Mouse (Mus musculus) layer of hippocampus, postnatal 10 days (tissue): ENCODE results near the gene Magi1. TPM values are rescaled to one million over a fixed set of nuclear protein-coding genes. Genes with fewer than 3 reads are reported as not detected.

Experiments
- DNase-seq, 2 experiments: peaks; one replicate each; pipeline ENCODE4 v3.0.0; 2021; ENCODE audit warnings: low spot score in 2 of 2
- total RNA-seq, 2 experiments: library from RNA; stranded (reverse); gene quantifications; 2 replicates each; pipeline ENCODE4 v1.2.3; 2021

Magi1 gene
- total RNA-seq, 2 experiments from 2014 or later = 51.2 to 65.8 TPM

- DNase-seq = no peak
These were observed 167.0 kb downstream of the Magi1 start for GRCm38 (mm10) chr6:94116434-94117432.

- DNase-seq = no peak
These were observed 171.9 kb downstream of the Magi1 start for GRCm38 (mm10) chr6:94111833-94112232.

GRCm38 (mm10) chr6:94107401-94108107 lies 176.2 kb downstream of the Magi1 start:
- DNase-seq = peak in 1 of 2 experiments; percentile 34

GRCm38 (mm10) chr6:94103581-94103980 lies 180.1 kb downstream of the Magi1 start:
- no peak for DNase-seq

GRCm38 (mm10) chr6:94101256-94101655 lies 182.5 kb downstream of the Magi1 start:
- no peak for DNase-seq

- no peak for DNase-seq
These were observed 188.6 kb downstream of the Magi1 start for GRCm38 (mm10) chr6:94094924-94095685.

- DNase-seq = no peak
These were observed 190.6 kb downstream of the Magi1 start for GRCm38 (mm10) chr6:94092969-94093597.

GRCm38 (mm10) chr6:94092500-94092899 lies 191.2 kb downstream of the Magi1 start:
- no peak for DNase-seq

GRCm38 (mm10) chr6:94086855-94087254 lies 196.9 kb downstream of the Magi1 start:
- DNase-seq = no peak

GRCm38 (mm10) chr6:94084752-94085151 lies 199.0 kb downstream of the Magi1 start:
- no peak for DNase-seq

- no peak for DNase-seq
These were observed 200.3 kb downstream of the Magi1 start for GRCm38 (mm10) chr6:94083459-94083858.

- DNase-seq = peak; percentile 80 to 83
These were observed 202.7 kb downstream of the Magi1 start for GRCm38 (mm10) chr6:94080933-94081545.

- DNase-seq = no peak
These were observed 204.8 kb downstream of the Magi1 start for GRCm38 (mm10) chr6:94078934-94079333.

- DNase-seq = no peak
These were observed 206.7 kb downstream of the Magi1 start for GRCm38 (mm10) chr6:94077013-94077412.

- DNase-seq = no peak
These were observed 207.7 kb downstream of the Magi1 start for GRCm38 (mm10) chr6:94075990-94076389.

GRCm38 (mm10) chr6:94075228-94075627 lies 208.5 kb downstream of the Magi1 start:
- DNase-seq = peak; percentile 16 to 17

- no peak for DNase-seq
These were observed 212.0 kb downstream of the Magi1 start for GRCm38 (mm10) chr6:94071676-94072075.

- DNase-seq = peak; percentile 22 to 23
These were observed 213.0 kb downstream of the Magi1 start for GRCm38 (mm10) chr6:94070702-94071101.

- DNase-seq = no peak
These were observed 214.3 kb downstream of the Magi1 start for GRCm38 (mm10) chr6:94069421-94069820.

- DNase-seq = no peak
These were observed 215.8 kb downstream of the Magi1 start for GRCm38 (mm10) chr6:94067741-94068450.
